13 mouse cellular contexts compared by ENCODE assay signal in the genomic region with DNA sequence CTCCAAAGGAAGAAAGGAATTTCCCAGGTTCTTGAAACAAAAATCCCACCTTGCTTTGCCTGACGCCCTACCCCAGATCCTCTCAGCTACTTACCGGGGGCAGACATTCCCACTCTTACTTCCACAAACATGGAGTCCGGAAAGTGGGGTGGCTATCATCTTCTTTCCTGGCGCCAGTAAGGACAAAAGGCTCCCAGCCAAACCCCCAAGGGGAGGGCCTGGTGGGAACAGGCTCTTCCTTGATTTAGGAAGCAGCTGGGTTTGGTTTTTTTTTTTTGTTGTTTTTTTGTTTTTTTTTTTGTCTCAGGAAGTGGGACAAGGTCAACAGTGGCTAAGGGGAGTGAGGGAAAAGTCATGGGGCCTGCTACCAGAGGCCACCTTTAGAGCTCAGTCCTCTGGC. TPM values are rescaled to one million over a fixed set of nuclear protein-coding genes. Genes with fewer than 3 reads are reported as not detected.
DNase-seq lines count a peak whose midpoint lies in the region; ATAC-seq and TF ChIP-seq lines count a peak whose summit lies in the region.
"Had no signal": no experiment of that assay in that cellular context is flagged by ENCODE, and none has a peak within 500 bp of the region (broad histone marks: within the 10 kb centered on the region; RNA-seq: fewer than 3 reads in every experiment).

No protein-coding gene starts in this region.

- H3K9me3 ChIP-seq in liver, embryonic 12.5 days (replicated peaks): no peaks in the 10 kb centered on the region
- H3K9me3 ChIP-seq in liver, embryonic 11.5 days (ENCODE audit: control insufficient read depth, low read length): no peaks in the 10 kb centered on the region
- H3K9me3 ChIP-seq in heart, embryonic 15.5 days (replicated peaks): no peaks in the 10 kb centered on the region
- H3K9me3 ChIP-seq in stomach, postnatal 0 days (ENCODE audit: control insufficient read depth, low read length): no peaks in the 10 kb centered on the region
- H3K9me3 ChIP-seq: hindbrain, embryonic 15.5 days had no signal

- no peaks in the 10 kb centered on the region for H3K36me3 ChIP-seq in liver, embryonic 12.5 days
- H3K36me3 ChIP-seq in liver, embryonic 11.5 days (ENCODE audit: control insufficient read depth, insufficient read depth, low read length): no peaks in the 10 kb centered on the region
- H3K36me3 ChIP-seq in heart, embryonic 15.5 days: no peaks in the 10 kb centered on the region
- no peaks in the 10 kb centered on the region for H3K36me3 ChIP-seq in stomach, postnatal 0 days (ENCODE audit: control insufficient read depth, insufficient read depth, low read length)
- H3K36me3 ChIP-seq: hindbrain, embryonic 15.5 days had no signal

- TF ChIP-seq CTCF in stomach, postnatal 0 days (IDR thresholded peaks at IDR 0.05; ENCODE audit: low read depth): no peak

- DNase-seq in liver, embryonic 11.5 days (ENCODE audit: low spot score): no peak
- peak; percentile 58 to 78 for DNase-seq in kidney, postnatal 4 days
- DNase-seq in stomach, postnatal 0 days (ENCODE audit: low spot score): no peak
- DNase-seq in thymus, postnatal 14 days: no peak
- no peak for DNase-seq in left cerebral cortex, postnatal 25 days (ENCODE audit: low spot score in 2 of 2)
- DNase-seq in right cerebral cortex, postnatal 14 days: no peak

- TF ChIP-seq EP300 in stomach, postnatal 0 days (optimal IDR thresholded peaks at IDR 0.05): no peak

- intact Hi-C loops in left cerebral cortex, postnatal 25 days (cut with DNase I): no loop called here

- ATAC-seq in liver, embryonic 12.5 days: no peak
- no peak for ATAC-seq in liver, embryonic 11.5 days (replicated peaks; ENCODE audit: low FRiP score)
- ATAC-seq in heart, embryonic 15.5 days (replicated peaks; ENCODE audit: insufficient number of reproducible peaks, insufficient read depth, low FRiP score, low read depth): peak; percentile 48; the same call in 1 of the 2 replicates
- no peak for ATAC-seq in stomach, postnatal 0 days (ENCODE audit: low FRiP score, low TSS enrichment)

- H3K4me1 ChIP-seq in liver, embryonic 12.5 days: no peaks in the 10 kb centered on the region
- H3K4me1 ChIP-seq in liver, embryonic 11.5 days (replicated peaks; ENCODE audit: control insufficient read depth, insufficient read depth, low read length): no peaks in the 10 kb centered on the region
- 0 out of 2 replicates have a peak, but pooled peaks cover 2% of the 10 kb centered on the region for H3K4me1 ChIP-seq in heart, embryonic 15.5 days (replicated peaks)
- no peaks in the 10 kb centered on the region for H3K4me1 ChIP-seq in stomach, postnatal 0 days (replicated peaks; ENCODE audit: control insufficient read depth, insufficient read depth)
- H3K4me1 ChIP-seq: hindbrain, embryonic 15.5 days had no signal

- 0 out of 2 replicates have a peak overlapping the region, but pooled peaks have one; percentile 30 for H3K27ac ChIP-seq in liver, embryonic 12.5 days
- no peak overlapping the region for H3K27ac ChIP-seq in liver, embryonic 11.5 days (ENCODE audit: low read depth, low read length)
- peak overlapping the region; percentile 82 for H3K27ac ChIP-seq in heart, embryonic 15.5 days
- peak overlapping the region; percentile 71 for H3K27ac ChIP-seq in stomach, postnatal 0 days (replicated peaks)
- H3K27ac ChIP-seq: hindbrain, embryonic 15.5 days; liver, embryonic 14.5 days had no signal

- no peak overlapping the region for H3K9ac ChIP-seq in liver, embryonic 12.5 days
- no peak overlapping the region for H3K9ac ChIP-seq in liver, embryonic 11.5 days (ENCODE audit: low read depth, low read length)
- no peak overlapping the region for H3K9ac ChIP-seq in heart, embryonic 15.5 days
- H3K9ac ChIP-seq in stomach, postnatal 0 days (ENCODE audit: low read length): no peak overlapping the region
- H3K9ac ChIP-seq: hindbrain, embryonic 15.5 days; liver, embryonic 14.5 days had no signal

- no peak overlapping the region for H3K4me3 ChIP-seq in liver, embryonic 12.5 days
- H3K4me3 ChIP-seq in liver, embryonic 11.5 days (ENCODE audit: low read depth, low read length): no peak overlapping the region
- H3K4me3 ChIP-seq in heart, embryonic 15.5 days: no peak overlapping the region
- H3K4me3 ChIP-seq in stomach, postnatal 0 days (ENCODE audit: low read depth, low read length): no peak overlapping the region
- H3K4me3 ChIP-seq: hindbrain, embryonic 15.5 days had no signal

- H3K27me3 ChIP-seq in liver, embryonic 12.5 days (replicated peaks): peaks cover 51% of the 10 kb centered on the region
- peaks cover 6% of the 10 kb centered on the region; the same call in 1 of the 2 replicates for H3K27me3 ChIP-seq in liver, embryonic 11.5 days (replicated peaks; ENCODE audit: control insufficient read depth, insufficient read depth, low read length)
- no peaks in the 10 kb centered on the region for H3K27me3 ChIP-seq in heart, embryonic 15.5 days
- H3K27me3 ChIP-seq in stomach, postnatal 0 days (ENCODE audit: control insufficient read depth, insufficient read depth, low read length): no peaks in the 10 kb centered on the region; the same call in 1 of the 2 replicates
- H3K27me3 ChIP-seq: hindbrain, embryonic 15.5 days had no signal

- 55% methylated on average over 4 of the region's 4 CpGs for WGBS in liver, embryonic 12.5 days (ENCODE audit: insufficient replicate concordance)
- WGBS in liver, embryonic 11.5 days: 54% methylated on average over 4 of the region's 4 CpGs
- 54% methylated on average over 4 of the region's 4 CpGs for WGBS in heart, embryonic 15.5 days
- WGBS in stomach, postnatal 0 days: 72% methylated on average over 4 of the region's 4 CpGs

- H3K4me2 ChIP-seq in liver, embryonic 12.5 days: no peak overlapping the region
- no peak overlapping the region for H3K4me2 ChIP-seq in liver, embryonic 11.5 days
- H3K4me2 ChIP-seq in heart, embryonic 15.5 days: no peak overlapping the region
- no peak overlapping the region for H3K4me2 ChIP-seq in stomach, postnatal 0 days (replicated peaks; ENCODE audit: low read depth)
- H3K4me2 ChIP-seq: hindbrain, embryonic 15.5 days had no signal

RNA-seq across cellular contexts. Expression of gene Cd300lg, which starts 10.2 kb away (rescaled TPM):
- 0.50 and 0.51 TPM in 2 replicates for polyA plus RNA-seq in liver, embryonic 12.5 days (2016; fragmentation: Nextera tagmentation; extraction: Ambion mirVana)
- 0.27 and 0.66 TPM in 2 replicates for polyA plus RNA-seq in liver, embryonic 11.5 days (2014; fragmentation: Nextera tagmentation; extraction: Ambion mirVana)
- polyA plus RNA-seq in heart, embryonic 15.5 days (2015; fragmentation: Nextera tagmentation; extraction: Ambion mirVana): 7.2 and 8.4 TPM in 2 replicates
- 3.0 and 3.4 TPM in 2 replicates for polyA plus RNA-seq in stomach, postnatal 0 days (2015; fragmentation: Nextera tagmentation; extraction: Ambion mirVana)
- total RNA-seq in left cerebral cortex, postnatal 25 days (2021): not detected
- total RNA-seq: CH12.LX had no signal

RNA-seq across cellular contexts. Expression of gene Mpp3, which starts 23.3 kb away (rescaled TPM):
- polyA plus RNA-seq in liver, embryonic 12.5 days (2016; fragmentation: Nextera tagmentation; extraction: Ambion mirVana): 0.66 and 0.85 TPM in 2 replicates
- 2.6 and 3.2 TPM in 2 replicates for polyA plus RNA-seq in liver, embryonic 11.5 days (2014; fragmentation: Nextera tagmentation; extraction: Ambion mirVana)
- 2.9 and 3.6 TPM in 2 replicates for polyA plus RNA-seq in heart, embryonic 15.5 days (2015; fragmentation: Nextera tagmentation; extraction: Ambion mirVana)
- polyA plus RNA-seq in stomach, postnatal 0 days (2015; fragmentation: Nextera tagmentation; extraction: Ambion mirVana): 3.3 and 3.4 TPM in 2 replicates
- total RNA-seq in left cerebral cortex, postnatal 25 days (2021): 10 to 100 TPM; 71.2 to 72.9 TPM
- total RNA-seq: neutrophil, adult 5-6 weeks had no signal

RNA-seq across cellular contexts. Expression of gene Mpp2, which starts 36.8 kb away (rescaled TPM):
- 15.1 and 16.7 TPM in 2 replicates for polyA plus RNA-seq in liver, embryonic 12.5 days (2016; fragmentation: Nextera tagmentation; extraction: Ambion mirVana)
- 12.1 and 12.8 TPM in 2 replicates for polyA plus RNA-seq in liver, embryonic 11.5 days (2014; fragmentation: Nextera tagmentation; extraction: Ambion mirVana)
- polyA plus RNA-seq in heart, embryonic 15.5 days (2015; fragmentation: Nextera tagmentation; extraction: Ambion mirVana): 6.0 and 9.3 TPM in 2 replicates
- polyA plus RNA-seq in stomach, postnatal 0 days (2015; fragmentation: Nextera tagmentation; extraction: Ambion mirVana): 2.8 and 3.4 TPM in 2 replicates
- total RNA-seq in left cerebral cortex, postnatal 25 days (2021): 100 to 1,000 TPM; 153 to 174 TPM
- total RNA-seq: neutrophil, adult 5-6 weeks had no signal

RNA-seq across cellular contexts. Expression of gene Ppy, which starts 49.6 kb away (rescaled TPM):
- not detected in 2 replicates for polyA plus RNA-seq in liver, embryonic 12.5 days (2016; fragmentation: Nextera tagmentation; extraction: Ambion mirVana)
- polyA plus RNA-seq in liver, embryonic 11.5 days (2014; fragmentation: Nextera tagmentation; extraction: Ambion mirVana): not detected in 2 replicates
- not detected in 2 replicates for polyA plus RNA-seq in heart, embryonic 15.5 days (2015; fragmentation: Nextera tagmentation; extraction: Ambion mirVana)
- polyA plus RNA-seq in stomach, postnatal 0 days (2015; fragmentation: Nextera tagmentation; extraction: Ambion mirVana): 3.3 and 5.4 TPM in 2 replicates
- total RNA-seq in left cerebral cortex, postnatal 25 days (2021): not detected
- total RNA-seq: CH12.LX; neutrophil, adult 5-6 weeks had no signal
- polyA plus RNA-seq: embryonic facial prominence, embryonic 11.5 days; hindbrain, embryonic 15.5 days; liver, embryonic 14.5 days had no signal

RNA-seq across cellular contexts. Expression of gene Pyy, which starts 56.1 kb away (rescaled TPM):
- 0.32 TPM in 1 of 2 replicates, not detected in the other for polyA plus RNA-seq in liver, embryonic 12.5 days (2016; fragmentation: Nextera tagmentation; extraction: Ambion mirVana)
- polyA plus RNA-seq in liver, embryonic 11.5 days (2014; fragmentation: Nextera tagmentation; extraction: Ambion mirVana): 1.0 and 2.4 TPM in 2 replicates
- polyA plus RNA-seq in heart, embryonic 15.5 days (2015; fragmentation: Nextera tagmentation; extraction: Ambion mirVana): not detected in 2 replicates
- 63.0 and 64.3 TPM in 2 replicates for polyA plus RNA-seq in stomach, postnatal 0 days (2015; fragmentation: Nextera tagmentation; extraction: Ambion mirVana)
- not detected for total RNA-seq in left cerebral cortex, postnatal 25 days (2021)
- total RNA-seq: CH12.LX; neutrophil, adult 5-6 weeks had no signal
- polyA plus RNA-seq: embryonic facial prominence, embryonic 11.5 days had no signal

Comparison
In these comparisons a context has a peak if more than half of its experiments do, and no peak if none do; other contexts are left out.
1. DNase-seq: peak in kidney, postnatal 4 days (2 of 2); none in liver, embryonic 11.5 days (single experiment), stomach, postnatal 0 days (single experiment), thymus, postnatal 14 days (single experiment), left cerebral cortex, postnatal 25 days (0 of 2) and right cerebral cortex, postnatal 14 days (single experiment).